Mouse (Mus musculus): Measurements from ENCODE around the gene St8sia1. TPM values are rescaled to one million over a fixed set of nuclear protein-coding genes. Genes with fewer than 3 reads are reported as not detected.

Gene St8sia1
- polyA plus RNA-seq, 1 experiment from 2014 or later = 0.08 TPM

- Histone ChIP-seq H3K27ac (replicated peaks) (no peak overlapping the region), H3K4me2 (no peak overlapping the region), H3K4me3 (replicated peaks) (no peak overlapping the region), H3K27me3 (peaks cover 2% of the 10 kb centered on the region; the same call in 1 of the 2 replicates), H3K36me3 (replicated peaks) (no peaks in the 10 kb centered on the region), H3K4me1 (replicated peaks) (peaks cover 13% of the 10 kb centered on the region), H3K9ac (no peak overlapping the region), H3K9me3 (replicated peaks) (no peaks in the 10 kb centered on the region)
- 75% methylated on average over 18 of the region's 18 CpGs for WGBS (ENCODE audit: insufficient replicate concordance)
- ATAC-seq (ENCODE audit: insufficient read depth) = no peak
These were observed 128.5 kb downstream of the St8sia1 start for GRCm38 (mm10) chr6:142835726-142836125.

- no peak overlapping the region for H3K9ac ChIP-seq
- no peak overlapping the region for H3K4me3 ChIP-seq (replicated peaks)
- no peak overlapping the region for H3K27ac ChIP-seq (replicated peaks)
- 42% methylated on average over 4 of the region's 4 CpGs for WGBS (ENCODE audit: insufficient replicate concordance)
- H3K36me3 ChIP-seq (replicated peaks) = no peaks in the 10 kb centered on the region
- ATAC-seq (ENCODE audit: insufficient read depth) = no peak
- no peaks in the 10 kb centered on the region for H3K9me3 ChIP-seq (replicated peaks)
- H3K4me2 ChIP-seq = no peak overlapping the region
- peaks cover 13% of the 10 kb centered on the region for H3K4me1 ChIP-seq (replicated peaks)
- peaks cover 6% of the 10 kb centered on the region; the same call in 1 of the 2 replicates for H3K27me3 ChIP-seq
These were observed 129.3 kb downstream of the St8sia1 start for GRCm38 (mm10) chr6:142834911-142835310.

GRCm38 (mm10) chr6:142831706-142832105 lies 132.5 kb downstream of the St8sia1 start:
- ATAC-seq (ENCODE audit: insufficient read depth) = no peak

GRCm38 (mm10) chr6:142831243-142831642 lies 133.0 kb downstream of the St8sia1 start:
- H3K9ac ChIP-seq = no peak overlapping the region
- H3K9me3 ChIP-seq (replicated peaks) = no peaks in the 10 kb centered on the region
- WGBS (ENCODE audit: insufficient replicate concordance) = 3% methylated on average over 8 of the region's 8 CpGs
- H3K4me1 ChIP-seq (replicated peaks) = peaks cover 13% of the 10 kb centered on the region
- H3K27ac ChIP-seq (replicated peaks) = no peak overlapping the region
- peak; percentile 73 for ATAC-seq (ENCODE audit: insufficient read depth)
- H3K4me2 ChIP-seq = peak overlapping the region; percentile 16; the same call in 1 of the 2 replicates
- H3K36me3 ChIP-seq (replicated peaks) = no peaks in the 10 kb centered on the region
- peaks cover 9% of the 10 kb centered on the region; the same call in 1 of the 2 replicates for H3K27me3 ChIP-seq
- H3K4me3 ChIP-seq (replicated peaks) = no peak overlapping the region

More at GRCm38 (mm10) chr6:142831706-142832105, 132.5 kb downstream of the St8sia1 start:
- Histone ChIP-seq H3K27ac (replicated peaks) (no peak overlapping the region), H3K4me2 (no peak overlapping the region), H3K9ac (no peak overlapping the region), H3K4me3 (replicated peaks) (no peak overlapping the region), H3K27me3 (peaks cover 9% of the 10 kb centered on the region; the same call in 1 of the 2 replicates), H3K36me3 (replicated peaks) (no peaks in the 10 kb centered on the region), H3K9me3 (replicated peaks) (no peaks in the 10 kb centered on the region), H3K4me1 (replicated peaks) (peaks cover 13% of the 10 kb centered on the region)
- WGBS (ENCODE audit: insufficient replicate concordance) = 10% methylated on average over 3 of the region's 3 CpGs

- Histone ChIP-seq H3K4me2 (no peak overlapping the region), H3K9ac (no peak overlapping the region)
- WGBS (ENCODE audit: insufficient replicate concordance) = 54% methylated on average over 3 of the region's 3 CpGs
These were observed 134.0 kb downstream of the St8sia1 start for GRCm38 (mm10) chr6:142830221-142830620.

GRCm38 (mm10) chr6:142825449-142825848 lies 138.8 kb downstream of the St8sia1 start:
- Histone ChIP-seq H3K9ac (no peak overlapping the region), H3K4me2 (no peak overlapping the region), H3K4me1 (replicated peaks) (no peaks in the 10 kb centered on the region), H3K9me3 (replicated peaks) (no peaks in the 10 kb centered on the region), H3K4me3 (replicated peaks) (no peak overlapping the region), H3K27me3 (peaks cover 7% of the 10 kb centered on the region; the same call in 1 of the 2 replicates), H3K36me3 (replicated peaks) (no peaks in the 10 kb centered on the region), H3K27ac (replicated peaks) (no peak overlapping the region)
- ATAC-seq (ENCODE audit: insufficient read depth) = no peak
- 69% methylated on average over 5 of the region's 5 CpGs for WGBS (ENCODE audit: insufficient replicate concordance)

More at GRCm38 (mm10) chr6:142830221-142830620, 134.0 kb downstream of the St8sia1 start:
- ATAC-seq (ENCODE audit: insufficient read depth) = no peak
- H3K27me3 ChIP-seq = peaks cover 9% of the 10 kb centered on the region; the same call in 1 of the 2 replicates
- no peaks in the 10 kb centered on the region for H3K9me3 ChIP-seq (replicated peaks)
- H3K4me3 ChIP-seq (replicated peaks) = no peak overlapping the region
- no peak overlapping the region for H3K27ac ChIP-seq (replicated peaks)
- H3K4me1 ChIP-seq (replicated peaks) = peaks cover 13% of the 10 kb centered on the region
- H3K36me3 ChIP-seq (replicated peaks) = no peaks in the 10 kb centered on the region

- H3K27ac ChIP-seq (replicated peaks) = no peak overlapping the region
- 39% methylated on average over 5 of the region's 5 CpGs for WGBS (ENCODE audit: insufficient replicate concordance)
These were observed 141.1 kb downstream of the St8sia1 start for GRCm38 (mm10) chr6:142823008-142823787.

GRCm38 (mm10) chr6:142818306-142818705 lies 145.9 kb downstream of the St8sia1 start:
- Histone ChIP-seq H3K36me3 (replicated peaks) (no peaks in the 10 kb centered on the region), H3K27ac (replicated peaks) (no peak overlapping the region), H3K4me1 (replicated peaks) (peaks cover 3% of the 10 kb centered on the region; the same call in 1 of the 2 replicates), H3K9ac (no peak overlapping the region), H3K27me3 (peaks cover 10% of the 10 kb centered on the region; the same call in 1 of the 2 replicates), H3K4me3 (replicated peaks) (no peak overlapping the region), H3K4me2 (no peak overlapping the region), H3K9me3 (replicated peaks) (no peaks in the 10 kb centered on the region)
- ATAC-seq (ENCODE audit: insufficient read depth) = no peak
- WGBS (ENCODE audit: insufficient replicate concordance) = 81% methylated on average over 10 of the region's 10 CpGs

More at GRCm38 (mm10) chr6:142823008-142823787, 141.1 kb downstream of the St8sia1 start:
- no peaks in the 10 kb centered on the region for H3K36me3 ChIP-seq (replicated peaks)
- no peak overlapping the region for H3K4me3 ChIP-seq (replicated peaks)
- no peaks in the 10 kb centered on the region for H3K4me1 ChIP-seq (replicated peaks)
- ATAC-seq (ENCODE audit: insufficient read depth) = no peak
- H3K4me2 ChIP-seq = no peak overlapping the region
- H3K9me3 ChIP-seq (replicated peaks) = no peaks in the 10 kb centered on the region
- H3K27me3 ChIP-seq = no peaks in the 10 kb centered on the region
- no peak overlapping the region for H3K9ac ChIP-seq

GRCm38 (mm10) chr6:142815513-142815912 lies 148.7 kb downstream of the St8sia1 start:
- no peak overlapping the region for H3K4me2 ChIP-seq
- H3K27me3 ChIP-seq = peaks cover 10% of the 10 kb centered on the region; the same call in 1 of the 2 replicates
- H3K36me3 ChIP-seq (replicated peaks) = no peaks in the 10 kb centered on the region
- H3K4me1 ChIP-seq (replicated peaks) = peaks cover 3% of the 10 kb centered on the region; the same call in 1 of the 2 replicates
- H3K9ac ChIP-seq = no peak overlapping the region
- H3K4me3 ChIP-seq (replicated peaks) = no peak overlapping the region
- no peak overlapping the region for H3K27ac ChIP-seq (replicated peaks)
- no peak for ATAC-seq (ENCODE audit: insufficient read depth)
- no peaks in the 10 kb centered on the region for H3K9me3 ChIP-seq (replicated peaks)
- WGBS (ENCODE audit: insufficient replicate concordance) = 65% methylated on average over 3 of the region's 3 CpGs

GRCm38 (mm10) chr6:142814495-142814921 lies 149.7 kb downstream of the St8sia1 start:
- peak overlapping the region; percentile 41 for H3K4me3 ChIP-seq (replicated peaks)
- no peak overlapping the region for H3K9ac ChIP-seq
- H3K27ac ChIP-seq (replicated peaks) = no peak overlapping the region
- peaks cover 10% of the 10 kb centered on the region; the same call in 1 of the 2 replicates for H3K27me3 ChIP-seq
- ATAC-seq (ENCODE audit: insufficient read depth) = no peak
- peaks cover 3% of the 10 kb centered on the region; the same call in 1 of the 2 replicates for H3K4me1 ChIP-seq (replicated peaks)
- H3K9me3 ChIP-seq (replicated peaks) = no peaks in the 10 kb centered on the region
- peak overlapping the region; percentile 54 for H3K4me2 ChIP-seq
- WGBS (ENCODE audit: insufficient replicate concordance) = 5% methylated on average over 15 of the region's 15 CpGs
- H3K36me3 ChIP-seq (replicated peaks) = no peaks in the 10 kb centered on the region

GRCm38 (mm10) chr6:142814011-142814410 lies 150.2 kb downstream of the St8sia1 start:
- Histone ChIP-seq H3K9me3 (replicated peaks) (no peaks in the 10 kb centered on the region), H3K4me3 (replicated peaks) (peak overlapping the region; percentile 41), H3K27me3 (peaks cover 10% of the 10 kb centered on the region; the same call in 1 of the 2 replicates), H3K4me2 (peak overlapping the region; percentile 54), H3K9ac (no peak overlapping the region), H3K36me3 (replicated peaks) (no peaks in the 10 kb centered on the region), H3K4me1 (replicated peaks) (peaks cover 3% of the 10 kb centered on the region; the same call in 1 of the 2 replicates), H3K27ac (replicated peaks) (no peak overlapping the region)
- peak; percentile 28; the same call in 1 of the 2 replicates for ATAC-seq (ENCODE audit: insufficient read depth)
- WGBS (ENCODE audit: insufficient replicate concordance) = 58% methylated on average over 10 of the region's 10 CpGs

Data from liver, embryonic 15.5 days (tissue).